Mouse (Mus musculus): ENCODE results near the gene Cubn. TPM values are rescaled to one million over a fixed set of nuclear protein-coding genes. Genes with fewer than 3 reads are reported as not detected.

The Cubn gene
- total and polyA plus RNA-seq, 3 experiments = 0.03 TPM; not detected in 2

GRCm38 (mm10) chr2:13413520-13414178 is 78.0 kb downstream of the Cubn start (continued):
- TF ChIP-seq TAL1 (IDR thresholded peaks at IDR 0.05; ENCODE audit: low read length) (peak; percentile 59), NRF1 (IDR thresholded peaks at IDR 0.05; ENCODE audit: insufficient read depth, low read depth, low read length, poor library complexity, severe bottlenecking) (no peak), NELFE (IDR thresholded peaks at IDR 0.05; ENCODE audit: low read depth, low read length) (peak; percentile 50), POLR2AphosphoS5 (IDR thresholded peaks at IDR 0.05; ENCODE audit: borderline replicate concordance, low read depth, low read length) (no peak), UBTF (IDR thresholded peaks at IDR 0.05; ENCODE audit: borderline replicate concordance, insufficient read depth, low read depth, low read length) (no peak), MYB (IDR thresholded peaks at IDR 0.05; ENCODE audit: low read depth, low read length) (no peak), USF2 (IDR thresholded peaks at IDR 0.05; ENCODE audit: borderline replicate concordance in 1 of 2, insufficient read depth in 1 of 2, low read depth in 1 of 2, low read length in 2 of 2) (no peak), RAD21 (IDR thresholded peaks at IDR 0.05; ENCODE audit: low read depth, low read length) (no peak), HCFC1 (IDR thresholded peaks at IDR 0.05; ENCODE audit: low read depth, low read length) (peak; percentile 50; the same call in 1 of the 2 replicates), BHLHE40 (IDR thresholded peaks at IDR 0.05; ENCODE audit: borderline replicate concordance, low read depth, low read length) (no peak)

GRCm38 (mm10) chr2:13410660-13411059 is 81.0 kb downstream of the Cubn start:
- no peaks in the 10 kb centered on the region for H3K79me2 ChIP-seq (ENCODE audit: control insufficient read depth, insufficient read depth, low read length, poor library complexity)
- 0 out of 2 replicates have a peak, but pooled peaks have one; percentile 8 for TF ChIP-seq TAL1 (IDR thresholded peaks at IDR 0.05; ENCODE audit: low read length)
- no peak for TF ChIP-seq ZMIZ1 (IDR thresholded peaks at IDR 0.05; ENCODE audit: low read depth, low read length)
- no peak for TF ChIP-seq ZC3H11A (IDR thresholded peaks at IDR 0.05; ENCODE audit: low read depth, low read length)
- TF ChIP-seq MYC (IDR thresholded peaks at IDR 0.05; ENCODE audit: low read depth, low read length) = 0 out of 2 replicates have a peak, but pooled peaks have one; percentile 35
- TF ChIP-seq MAX (IDR thresholded peaks at IDR 0.05; ENCODE audit: low read length) = peak; percentile 34; the same call in 1 of the 2 replicates
- peak in 1 of 2 experiments; percentile 29; a peak in 1 of 4 replicates for TF ChIP-seq EP300 (IDR thresholded peaks at IDR 0.05; ENCODE audit: low read depth in 1 of 2, low read length in 2 of 2)
- TF ChIP-seq BHLHE40 (IDR thresholded peaks at IDR 0.05; ENCODE audit: borderline replicate concordance, low read depth, low read length) = 0 out of 2 replicates have a peak, but pooled peaks have one; percentile 10
- TF ChIP-seq USF1 (IDR thresholded peaks at IDR 0.05; ENCODE audit: low read depth, low read length) = 0 out of 2 replicates have a peak, but pooled peaks have one; percentile 11
- DNase-seq (ENCODE audit: low read depth, low spot score) = peak; percentile 22
- H3K9ac ChIP-seq (ENCODE audit: control insufficient read depth, low read depth, low read length, poor library complexity, severe bottlenecking) = no peak overlapping the region
- H3K4me3 ChIP-seq (ENCODE audit: control insufficient read depth in 1 of 2, insufficient read depth in 1 of 2, low read depth in 2 of 2, low read length in 2 of 2) = no peak overlapping the region
- no peak overlapping the region for H3K27ac ChIP-seq (ENCODE audit: control insufficient read depth, low read depth, low read length)
- H3K27me3 ChIP-seq (ENCODE audit: control insufficient read depth in 1 of 2, insufficient read depth in 2 of 2, low read length in 2 of 2) = no peaks in the 10 kb centered on the region
- peaks cover 2 to 31% of the 10 kb centered on the region in 2 experiments; a peak in 3 of 4 replicates for H3K4me1 ChIP-seq (ENCODE audit: control insufficient read depth in 1 of 2, insufficient read depth in 2 of 2, low read length in 2 of 2)
- H3K36me3 ChIP-seq (ENCODE audit: control insufficient read depth in 1 of 2, insufficient read depth in 2 of 2, low read length in 2 of 2) = peaks cover 0 to 46% of the 10 kb centered on the region in 2 experiments; a peak in 2 of 4 replicates
- H3K9me3 ChIP-seq (replicated peaks; ENCODE audit: insufficient read depth, low read length) = no peaks in the 10 kb centered on the region
